ENCODE assay signal across 15 mouse cellular contexts in genomic region chr9:63182306-63182960, GRCm38 (mm10). TPM values are rescaled to one million over a fixed set of nuclear protein-coding genes. Genes with fewer than 3 reads are reported as not detected.
DNase-seq lines count a peak whose midpoint lies in the region; ATAC-seq lines count a peak whose summit lies in the region.
"Had no signal": no experiment of that assay in that cellular context is flagged by ENCODE, and none has a peak within 500 bp of the region (broad histone marks: within the 10 kb centered on the region; RNA-seq: fewer than 3 reads in every experiment).

No protein-coding gene starts in this region.

- 0 out of 2 replicates have a peak, but pooled peaks cover 2% of the 10 kb centered on the region for H3K36me3 ChIP-seq in heart, embryonic 11.5 days (ENCODE audit: control insufficient read depth, insufficient read depth, low read length)
- no peaks in the 10 kb centered on the region for H3K36me3 ChIP-seq in hindbrain, embryonic 15.5 days

- H3K4me3 ChIP-seq in heart, embryonic 11.5 days (ENCODE audit: low read depth, low read length), result no peak overlapping the region
- no peak overlapping the region for H3K4me3 ChIP-seq in hindbrain, embryonic 15.5 days

- H3K9ac ChIP-seq in heart, embryonic 11.5 days (ENCODE audit: low read depth, low read length), result no peak overlapping the region
- no peak overlapping the region for H3K9ac ChIP-seq in hindbrain, embryonic 15.5 days

- DNase-seq in heart, adult 9 months (ENCODE audit: low spot score in 2 of 2), result no peak
- peak; percentile 35 for DNase-seq in right cerebral cortex, postnatal 10 days (ENCODE audit: low spot score in 2 of 2)
- DNase-seq in right cerebral cortex, adult 18-20 months, result no peak
- peak; percentile 69 for DNase-seq in retina, postnatal 1 day
- no peak for DNase-seq in kidney, adult 8-10 months
- DNase-seq: cerebellum, adult 9-11 months; kidney, adult 18-20 months; liver had no signal

- H3K4me2 ChIP-seq in heart, embryonic 11.5 days, result peak overlapping the region; percentile 32; the same call in 1 of the 2 replicates
- H3K4me2 ChIP-seq in hindbrain, embryonic 15.5 days, result no peak overlapping the region

- ATAC-seq in heart, embryonic 11.5 days (replicated peaks; ENCODE audit: insufficient number of reproducible peaks, low FRiP score, low TSS enrichment), result no peak
- no peak for ATAC-seq in hindbrain, embryonic 15.5 days (ENCODE audit: low FRiP score, low read depth)
- ATAC-seq in megakaryocyte, adult 5-6 weeks (ENCODE audit: poor library complexity, severe bottlenecking), result no peak
- ATAC-seq: lung, postnatal 0 days had no signal

- WGBS in heart, embryonic 11.5 days (ENCODE audit: insufficient replicate concordance), result 26% methylated on average over 14 of the region's 14 CpGs
- WGBS in hindbrain, embryonic 15.5 days, result 23% methylated on average over 14 of the region's 14 CpGs

- H3K4me1 ChIP-seq in heart, embryonic 11.5 days (ENCODE audit: control insufficient read depth, insufficient read depth, low read length), result no peaks in the 10 kb centered on the region; the same call in 1 of the 2 replicates
- peaks cover 34% of the 10 kb centered on the region for H3K4me1 ChIP-seq in hindbrain, embryonic 15.5 days (replicated peaks)

- H3K27me3 ChIP-seq in heart, embryonic 11.5 days (ENCODE audit: control insufficient read depth, insufficient read depth, low read length), result peaks cover 27% of the 10 kb centered on the region
- H3K27me3 ChIP-seq in hindbrain, embryonic 15.5 days, result no peaks in the 10 kb centered on the region

- no peaks in the 10 kb centered on the region for H3K9me3 ChIP-seq in heart, embryonic 11.5 days (replicated peaks; ENCODE audit: control insufficient read depth, low read length)
- H3K9me3 ChIP-seq in hindbrain, embryonic 15.5 days, result no peaks in the 10 kb centered on the region
- H3K9me3 ChIP-seq: G1E had no signal

- no peak overlapping the region for H3K27ac ChIP-seq in heart, embryonic 11.5 days (ENCODE audit: low read depth, low read length)
- H3K27ac ChIP-seq in hindbrain, embryonic 15.5 days (replicated peaks), result peak overlapping the region; percentile 39; the same call in 1 of the 2 replicates

RNA-seq across cellular contexts. Expression of gene Skor1, which starts 33.7 kb away (rescaled TPM):
- polyA plus RNA-seq in heart, embryonic 11.5 days (2014; fragmentation: Nextera tagmentation; extraction: Ambion mirVana), result not detected in 2 replicates
- polyA plus RNA-seq in hindbrain, embryonic 15.5 days (2015; fragmentation: Nextera tagmentation; extraction: Ambion mirVana), result 15.0 and 20.5 TPM in 2 replicates
- total RNA-seq in megakaryocyte, adult 5-6 weeks (2015), result 0.27 TPM in 1 of 2 replicates, not detected in the other
- total RNA-seq in megakaryocyte, adult 5-6 weeks (2017), result not detected in 2 replicates
- total RNA-seq: monocyte, adult 5-6 weeks had no signal
- polyA plus RNA-seq: G1E; heart, embryonic 16.5 days had no signal

Comparison
In these comparisons a context has a peak if more than half of its experiments do, and no peak if none do; other contexts are left out.
1. DNase-seq: peak in right cerebral cortex, postnatal 10 days (2 of 2) and retina, postnatal 1 day (single experiment); none in heart, adult 9 months (0 of 2), right cerebral cortex, adult 18-20 months (single experiment) and kidney, adult 8-10 months (0 of 2).
2. RNA of gene Skor1, which starts 33.7 kb away (polyA plus RNA-seq): 15.0 to 20.5 TPM in hindbrain, embryonic 15.5 days; not detected in heart, embryonic 11.5 days; every median in the first group is over 10 times any median in the second.